Mouse (Mus musculus): ENCODE measurements around the gene Gpha2.

Gene Gpha2

GRCm38 (mm10) chr19:6226135-6226534, at the start of gene Gpha2:
TSS of gene Gpha2 (plus strand) at chr19:6226380.
- DNase-seq = no peak

- DNase-seq = no peak
Observed at GRCm38 (mm10) chr19:6178775-6179174, 47.4 kb upstream of the Gpha2 start.

- DNase-seq = no peak
Observed at GRCm38 (mm10) chr19:6181629-6182028, 44.6 kb upstream of the Gpha2 start.

GRCm38 (mm10) chr19:6182534-6182933, 43.6 kb upstream of the Gpha2 start:
- no peak for DNase-seq

GRCm38 (mm10) chr19:6184131-6184530, 42.0 kb upstream of the Gpha2 start, which contains the start of gene Majin:
TSS of gene Majin (plus strand) at chr19:6184388.
- no peak for DNase-seq

GRCm38 (mm10) chr19:6204265-6204664, 21.9 kb upstream of the Gpha2 start:
- DNase-seq = no peak

- DNase-seq = no peak
Observed at GRCm38 (mm10) chr19:6206716-6207115, 19.5 kb upstream of the Gpha2 start.

- no peak for DNase-seq
Observed at GRCm38 (mm10) chr19:6216046-6216705, 10.0 kb upstream of the Gpha2 start.

GRCm38 (mm10) chr19:6218606-6219005, 7.6 kb upstream of the Gpha2 start:
- no peak for DNase-seq

- no peak for DNase-seq
Observed at GRCm38 (mm10) chr19:6226763-6227162, 583 bp downstream of the Gpha2 start.

GRCm38 (mm10) chr19:6227864-6228263, 1.7 kb downstream of the Gpha2 start:
- DNase-seq = no peak

GRCm38 (mm10) chr19:6230411-6230810, 4.2 kb downstream of the Gpha2 start:
- no peak for DNase-seq

- DNase-seq = no peak
Observed at GRCm38 (mm10) chr19:6231036-6231435, 4.9 kb downstream of the Gpha2 start.

GRCm38 (mm10) chr19:6233647-6234046, 7.5 kb downstream of the Gpha2 start:
- DNase-seq = peak in 1 of 2 experiments; percentile 63

GRCm38 (mm10) chr19:6234337-6235083, 8.3 kb downstream of the Gpha2 start:
- no peak for DNase-seq

- DNase-seq = peak; percentile 94 to 97
Observed at GRCm38 (mm10) chr19:6235084-6236052, 9.2 kb downstream of the Gpha2 start, which contains the start of gene Ppp2r5b. TSS of gene Ppp2r5b (minus strand) at chr19:6235872.

- DNase-seq = peak; percentile 94 to 96
Observed at GRCm38 (mm10) chr19:6236053-6236441, 9.9 kb downstream of the Gpha2 start.

GRCm38 (mm10) chr19:6236842-6237241, 10.7 kb downstream of the Gpha2 start:
- no peak for DNase-seq

GRCm38 (mm10) chr19:6238740-6239139, 12.6 kb downstream of the Gpha2 start:
- no peak for DNase-seq

- DNase-seq = no peak
Observed at GRCm38 (mm10) chr19:6240136-6240535, 14.0 kb downstream of the Gpha2 start.

GRCm38 (mm10) chr19:6240725-6241124, 14.5 kb downstream of the Gpha2 start:
- no peak for DNase-seq

GRCm38 (mm10) chr19:6241274-6242107, 15.3 kb downstream of the Gpha2 start, which contains the start of gene Atg2a:
TSS of gene Atg2a (plus strand) at chr19:6241668.
- peak; percentile 99 to 100 for DNase-seq

Measured in kidney, postnatal 25 days (tissue).